Mouse (Mus musculus) midbrain, postnatal 0 days (tissue): ENCODE data around the gene Pphln1. TPM values are rescaled to one million over a fixed set of nuclear protein-coding genes. Genes with fewer than 3 reads are reported as not detected.
A peak's percentile ranks its signal among the peaks of the same experiment; 100 is the strongest.

ENCODE experiments used
- ATAC-seq: fragments of 200-750 bp; cut with Nextera tagmentation; 2 replicates; pipeline ENCODE4 v1.8.0; 2017; ENCODE audit warnings: moderate number of reproducible peaks, mild to moderate bottlenecking, moderate TSS enrichment, moderate library complexity; ENCODE audit not compliant: low FRiP score
- DNase-seq: peaks from one replicate; pipeline ENCODE4 v3.0.0-alpha.2; 2015; ENCODE audit warnings: low spot score
- H3K27ac ChIP-seq: fragments of 300-500 bp; sonication (generic); 2 replicates; pipeline ENCODE4 v1.5.1; 2014; ENCODE audit warnings: low read depth, mild to moderate bottlenecking, low read length, mixed read lengths
- H3K27me3 ChIP-seq: fragments of 300-500 bp; sonication (generic); 2 replicates; pipeline ENCODE4 v1.6.1; 2014; ENCODE audit warnings: low read length, control low read depth, mixed read lengths; ENCODE audit not compliant: insufficient read depth
- H3K36me3 ChIP-seq: fragments of 300-500 bp; sonication (generic); 2 replicates; pipeline ENCODE4 v1.6.1; 2014; ENCODE audit warnings: low read length, control low read depth, mixed read lengths; ENCODE audit not compliant: insufficient read depth
- H3K4me1 ChIP-seq: fragments of 300-500 bp; sonication (generic); 2 replicates; pipeline ENCODE4 v1.6.1; 2014; ENCODE audit warnings: mild to moderate bottlenecking, control low read depth, antibody characterized with exemption, low read length, mixed read lengths; ENCODE audit not compliant: insufficient read depth
- H3K4me2 ChIP-seq: fragments of 300-500 bp; sonication (generic); 2 replicates; pipeline ENCODE4 v1.6.1; 2014; ENCODE audit warnings: low read depth, mild to moderate bottlenecking, low read length, mixed read lengths; ENCODE audit not compliant: poor library complexity, severe bottlenecking
- H3K4me3 ChIP-seq: fragments of 300-500 bp; sonication (generic); 2 replicates; pipeline ENCODE4 v1.5.1; 2014; ENCODE audit warnings: low read depth, mild to moderate bottlenecking, low read length, moderate library complexity
- H3K9ac ChIP-seq: fragments of 300-500 bp; sonication (generic); replicated peaks from 2 replicates; pipeline ENCODE4 v1.6.1; 2014; ENCODE audit warnings: mild to moderate bottlenecking, low read length, moderate library complexity, mixed read lengths; ENCODE audit not compliant: poor library complexity, severe bottlenecking
- H3K9me3 ChIP-seq: fragments of 300-500 bp; sonication (generic); 2 replicates; pipeline ENCODE4 v1.6.1; 2016; ENCODE audit warnings: low read length, control low read depth
- CTCF ChIP-seq: IDR thresholded peaks from 2 replicates; pipeline ENCODE4 v1.5.1; 2016; ENCODE audit warnings: antibody characterized with exemption, mild to moderate bottlenecking
- WGBS: fragments of 180-500 bp; shearing (Covaris S2); extraction: QIAGEN DNeasy Blood & Tissue Kit; methylation state at CpG from one replicate; pipeline ENCODE4 v1.1.7; 2014; 5-methylcytosine and 5-hydroxymethylcytosine counted together
- polyA plus RNA-seq: library from polyadenylated mRNA; unstranded; fragments of >200 nt; fragmentation: Nextera tagmentation; extraction: Ambion mirVana; gene quantifications from 2 replicates; pipeline ENCODE4 v1.2.1, GENCODE M21; 2015
- total RNA-seq: library from RNA; depleted of rRNA; stranded (reverse); fragments of >200 nt; gene quantifications from 2 replicates; pipeline ENCODE4 v1.2.3, GENCODE M21; 2014

Pphln1 gene
- total and polyA plus RNA-seq, 2 experiments from 2014 or later: 19.7 to 35.2 TPM

GRCm38 (mm10) chr15:93518143-93518902, 120.2 kb downstream of the Pphln1 start:
- Histone ChIP-seq H3K4me2 (peak overlapping the region; percentile 92), H3K9me3 (no peaks in the 10 kb centered on the region), H3K27me3 (no peaks in the 10 kb centered on the region; the same call in 1 of the 2 replicates), H3K4me1 (peaks cover 2% of the 10 kb centered on the region; the same call in 1 of the 2 replicates), H3K4me3 (peak overlapping the region; percentile 86), H3K9ac (peak overlapping the region; percentile 61), H3K36me3 (no peaks in the 10 kb centered on the region), H3K27ac (no peak overlapping the region)
- no peak for ATAC-seq
- peak; percentile 32 for DNase-seq
- WGBS: 5% methylated on average over 23 of the region's 23 CpGs
- no peak for TF ChIP-seq CTCF

DNA sequence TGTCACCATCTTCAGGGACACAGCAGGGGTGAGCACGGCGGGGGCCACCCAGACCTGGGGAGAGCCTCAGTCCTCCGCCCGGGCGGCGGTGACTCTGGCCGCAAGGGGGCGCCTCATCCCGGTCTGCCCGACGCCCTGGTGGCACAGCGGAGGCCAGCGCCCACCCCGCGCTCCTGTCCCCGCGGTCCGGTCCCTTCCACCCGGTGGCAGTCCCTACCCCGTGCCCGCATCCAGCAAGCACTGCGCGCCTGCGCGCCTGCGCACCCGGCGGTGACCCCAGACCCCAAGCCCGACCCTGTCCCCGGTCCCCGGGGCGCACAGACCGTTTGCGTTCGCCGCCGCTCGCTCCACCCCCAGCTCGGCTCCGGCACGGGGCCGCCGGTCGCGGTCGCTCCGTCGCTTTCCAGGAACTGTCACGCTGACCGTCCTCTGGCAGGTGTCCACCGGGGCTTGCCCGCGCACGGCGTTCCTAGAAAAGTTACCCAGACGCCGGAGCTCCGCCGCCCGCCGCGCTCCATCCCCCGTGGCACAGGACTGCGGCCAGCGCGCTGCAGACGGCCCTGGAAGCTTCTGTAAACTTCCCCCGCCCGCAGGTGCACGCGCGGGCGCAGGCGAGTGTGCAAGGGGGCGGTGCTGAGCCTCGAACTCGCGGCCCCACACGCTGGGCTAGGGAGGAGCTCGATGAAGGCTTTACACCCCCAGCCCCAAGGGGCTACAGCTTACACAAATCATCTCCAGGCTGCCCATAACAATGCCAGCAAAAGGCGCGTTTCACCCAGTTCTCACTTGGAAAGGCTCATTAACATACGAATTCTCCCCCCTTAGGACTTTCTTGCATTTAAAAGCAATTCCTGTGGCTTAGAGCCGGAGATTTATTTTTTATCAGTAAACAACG, 121.0 kb downstream of the Pphln1 start:
- Histone ChIP-seq H3K27me3 (no peaks in the 10 kb centered on the region; the same call in 1 of the 2 replicates), H3K9ac (peak overlapping the region; percentile 61), H3K36me3 (no peaks in the 10 kb centered on the region), H3K4me2 (peak overlapping the region; percentile 92), H3K4me1 (peaks cover 2% of the 10 kb centered on the region; the same call in 1 of the 2 replicates), H3K27ac (peak overlapping the region; percentile 52; the same call in 1 of the 2 replicates), H3K4me3 (peak overlapping the region; percentile 86), H3K9me3 (no peaks in the 10 kb centered on the region)
- WGBS: under 1% methylated on average over 72 of the region's 85 CpGs
- ATAC-seq (peak; percentile 86), DNase-seq (peak; percentile 60)
- peak; percentile 74 for TF ChIP-seq CTCF

- no peak for TF ChIP-seq CTCF
- Histone ChIP-seq H3K4me2 (peak overlapping the region; percentile 92), H3K36me3 (no peaks in the 10 kb centered on the region), H3K27ac (peak overlapping the region; percentile 52; the same call in 1 of the 2 replicates), H3K4me3 (peak overlapping the region; percentile 86), H3K9me3 (no peaks in the 10 kb centered on the region), H3K4me1 (no peaks in the 10 kb centered on the region; the same call in 1 of the 2 replicates), H3K27me3 (no peaks in the 10 kb centered on the region; the same call in 1 of the 2 replicates), H3K9ac (peak overlapping the region; percentile 61)
- peak; percentile 46 for DNase-seq
- ATAC-seq: no peak
- 12% methylated on average over 17 of the region's 17 CpGs for WGBS
These were observed 122.0 kb downstream of the Pphln1 start for GRCm38 (mm10) chr15:93519836-93520826.

GRCm38 (mm10) chr15:93521088-93521786, 123.1 kb downstream of the Pphln1 start:
- no peak for TF ChIP-seq CTCF
- H3K9me3 ChIP-seq: no peaks in the 10 kb centered on the region
- H3K27ac ChIP-seq: no peak overlapping the region
- no peak overlapping the region for H3K4me2 ChIP-seq
- no peak for ATAC-seq
- no peak overlapping the region for H3K4me3 ChIP-seq
- no peaks in the 10 kb centered on the region; the same call in 1 of the 2 replicates for H3K4me1 ChIP-seq
- no peak for DNase-seq
- no peaks in the 10 kb centered on the region for H3K36me3 ChIP-seq
- H3K27me3 ChIP-seq: no peaks in the 10 kb centered on the region; the same call in 1 of the 2 replicates
- no peak overlapping the region for H3K9ac ChIP-seq
- 54% methylated on average over 11 of the region's 11 CpGs for WGBS

DNA sequence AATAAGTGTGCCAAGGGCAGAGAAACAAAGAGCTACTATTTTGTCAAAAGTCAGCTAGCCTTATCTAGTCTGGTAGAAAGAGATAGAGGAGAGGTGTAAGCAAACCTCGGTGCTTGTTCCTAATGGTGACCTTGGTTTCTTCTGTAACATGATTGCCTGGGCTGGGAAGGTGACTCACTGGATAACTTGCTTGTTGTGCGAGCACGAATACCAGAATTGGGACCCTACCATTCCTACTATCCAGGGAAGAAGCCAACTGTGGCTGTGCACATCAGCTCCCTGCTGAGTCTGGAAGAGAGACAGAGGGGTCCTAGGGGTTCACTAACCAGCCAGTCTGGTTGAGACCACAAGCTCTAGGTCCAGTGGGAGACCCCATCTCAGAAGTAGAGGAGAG, 123.6 kb downstream of the Pphln1 start:
- WGBS: 55% methylated on average over 3 of the region's 3 CpGs
- no peak for TF ChIP-seq CTCF
- Histone ChIP-seq H3K36me3 (no peaks in the 10 kb centered on the region), H3K9ac (no peak overlapping the region), H3K4me2 (no peak overlapping the region), H3K27me3 (no peaks in the 10 kb centered on the region; the same call in 1 of the 2 replicates), H3K9me3 (no peaks in the 10 kb centered on the region), H3K27ac (no peak overlapping the region), H3K4me1 (no peaks in the 10 kb centered on the region; the same call in 1 of the 2 replicates), H3K4me3 (no peak overlapping the region)
- ATAC-seq (no peak), DNase-seq (no peak)
